Mouse (Mus musculus): ENCODE measurements around the gene Scamp4. TPM values are rescaled to one million over a fixed set of nuclear protein-coding genes. Genes with fewer than 3 reads are reported as not detected.
A peak's percentile ranks its signal among the peaks of the same experiment; 100 is the strongest.

Gene Scamp4
- total and polyA plus RNA-seq, 2 experiments from 2014 or later: 43.2 to 69.1 TPM

- H3K4me1 ChIP-seq (ENCODE audit: insufficient read depth, low read length): peaks cover 11% of the 10 kb centered on the region; the same call in 1 of the 2 replicates
- H3K27me3 ChIP-seq (ENCODE audit: insufficient read depth, low read length): no peaks in the 10 kb centered on the region
- DNase-seq (ENCODE audit: low spot score) (no peak), ATAC-seq (no peak)
- H3K36me3 ChIP-seq (ENCODE audit: insufficient read depth, low read length): no peaks in the 10 kb centered on the region
- TF ChIP-seq CTCF (IDR thresholded peaks at IDR 0.05; ENCODE audit: low read depth): no peak
- no peak overlapping the region for H3K27ac ChIP-seq
- 90% methylated on average over 14 of the region's 14 CpGs for WGBS
- H3K9ac ChIP-seq (replicated peaks; ENCODE audit: low read length): no peak overlapping the region
- H3K4me3 ChIP-seq (ENCODE audit: low read length): no peak overlapping the region
- H3K4me2 ChIP-seq (ENCODE audit: low read depth, low read length): no peak overlapping the region
- no peaks in the 10 kb centered on the region for H3K9me3 ChIP-seq (ENCODE audit: low read length)
Observed at GRCm38 (mm10) chr10:80658194-80658840, 55.6 kb downstream of the Scamp4 start.

- H3K27ac ChIP-seq: no peak overlapping the region
- no peak for TF ChIP-seq CTCF (IDR thresholded peaks at IDR 0.05; ENCODE audit: low read depth)
- no peak for DNase-seq (ENCODE audit: low spot score)
- no peak overlapping the region for H3K4me3 ChIP-seq (ENCODE audit: low read length)
- WGBS: 71% methylated on average over 4 of the region's 4 CpGs
- no peaks in the 10 kb centered on the region for H3K9me3 ChIP-seq (ENCODE audit: low read length)
- H3K4me1 ChIP-seq (ENCODE audit: insufficient read depth, low read length): peaks cover 11% of the 10 kb centered on the region; the same call in 1 of the 2 replicates
- H3K36me3 ChIP-seq (ENCODE audit: insufficient read depth, low read length): no peaks in the 10 kb centered on the region
- H3K9ac ChIP-seq (replicated peaks; ENCODE audit: low read length): no peak overlapping the region
- no peak for ATAC-seq
- H3K27me3 ChIP-seq (ENCODE audit: insufficient read depth, low read length): no peaks in the 10 kb centered on the region
- no peak overlapping the region; the same call in 1 of the 2 replicates for H3K4me2 ChIP-seq (ENCODE audit: low read depth, low read length)
Observed at GRCm38 (mm10) chr10:80658841-80659202, 56.1 kb downstream of the Scamp4 start.

GRCm38 (mm10) chr10:80659213-80659612, 56.5 kb downstream of the Scamp4 start:
- H3K36me3 ChIP-seq (ENCODE audit: insufficient read depth, low read length): no peaks in the 10 kb centered on the region
- H3K4me1 ChIP-seq (ENCODE audit: insufficient read depth, low read length): peaks cover 11% of the 10 kb centered on the region; the same call in 1 of the 2 replicates
- no peaks in the 10 kb centered on the region for H3K9me3 ChIP-seq (ENCODE audit: low read length)
- H3K9ac ChIP-seq (replicated peaks; ENCODE audit: low read length): no peak overlapping the region
- peak; percentile 86 for DNase-seq (ENCODE audit: low spot score)
- no peak for ATAC-seq
- peak overlapping the region; percentile 18; the same call in 1 of the 2 replicates for H3K4me3 ChIP-seq (ENCODE audit: low read length)
- WGBS: 9% methylated on average over 10 of the region's 10 CpGs
- no peak overlapping the region for H3K27ac ChIP-seq
- TF ChIP-seq CTCF (IDR thresholded peaks at IDR 0.05; ENCODE audit: low read depth): peak; percentile 79
- peak overlapping the region; percentile 41 for H3K4me2 ChIP-seq (ENCODE audit: low read depth, low read length)
- H3K27me3 ChIP-seq (ENCODE audit: insufficient read depth, low read length): no peaks in the 10 kb centered on the region

- Histone ChIP-seq H3K9ac (replicated peaks; ENCODE audit: low read length) (no peak overlapping the region), H3K4me1 (ENCODE audit: insufficient read depth, low read length) (peaks cover 6% of the 10 kb centered on the region; the same call in 1 of the 2 replicates), H3K27me3 (ENCODE audit: insufficient read depth, low read length) (no peaks in the 10 kb centered on the region), H3K27ac (no peak overlapping the region), H3K4me2 (ENCODE audit: low read depth, low read length) (no peak overlapping the region), H3K9me3 (ENCODE audit: low read length) (no peaks in the 10 kb centered on the region), H3K36me3 (ENCODE audit: insufficient read depth, low read length) (peaks cover under 1% of the 10 kb centered on the region; the same call in 1 of the 2 replicates), H3K4me3 (ENCODE audit: low read length) (no peak overlapping the region)
- DNase-seq (ENCODE audit: low spot score) (peak; percentile 60), ATAC-seq (no peak)
- TF ChIP-seq CTCF (IDR thresholded peaks at IDR 0.05; ENCODE audit: low read depth): peak; percentile 74
- 33% methylated on average over 5 of the region's 5 CpGs for WGBS
Observed at GRCm38 (mm10) chr10:80661149-80661548, 58.5 kb downstream of the Scamp4 start.

- peaks cover 26% of the 10 kb centered on the region for H3K36me3 ChIP-seq (ENCODE audit: insufficient read depth, low read length)
- DNase-seq (ENCODE audit: low spot score) (no peak), ATAC-seq (no peak)
- H3K4me3 ChIP-seq (ENCODE audit: low read length): no peak overlapping the region
- no peak overlapping the region for H3K27ac ChIP-seq
- no peaks in the 10 kb centered on the region for H3K27me3 ChIP-seq (ENCODE audit: insufficient read depth, low read length)
- no peak overlapping the region for H3K9ac ChIP-seq (replicated peaks; ENCODE audit: low read length)
- no peaks in the 10 kb centered on the region for H3K9me3 ChIP-seq (ENCODE audit: low read length)
- TF ChIP-seq CTCF (IDR thresholded peaks at IDR 0.05; ENCODE audit: low read depth): no peak
- H3K4me1 ChIP-seq (ENCODE audit: insufficient read depth, low read length): peaks cover 6% of the 10 kb centered on the region; the same call in 1 of the 2 replicates
- 64% methylated on average over 5 of the region's 5 CpGs for WGBS
- H3K4me2 ChIP-seq (ENCODE audit: low read depth, low read length): no peak overlapping the region
Observed at GRCm38 (mm10) chr10:80663485-80664196, 61.0 kb downstream of the Scamp4 start.

GRCm38 (mm10) chr10:80664197-80665015, 61.7 kb downstream of the Scamp4 start:
- WGBS: 31% methylated on average over 16 of the region's 16 CpGs
- no peaks in the 10 kb centered on the region for H3K9me3 ChIP-seq (ENCODE audit: low read length)
- peaks cover 6% of the 10 kb centered on the region; the same call in 1 of the 2 replicates for H3K4me1 ChIP-seq (ENCODE audit: insufficient read depth, low read length)
- DNase-seq (ENCODE audit: low spot score) (peak; percentile 28), ATAC-seq (peak; percentile 28; the same call in 1 of the 2 replicates)
- 0 out of 2 replicates have a peak overlapping the region, but pooled peaks have one; percentile 19 for H3K4me2 ChIP-seq (ENCODE audit: low read depth, low read length)
- H3K36me3 ChIP-seq (ENCODE audit: insufficient read depth, low read length): peaks cover 33% of the 10 kb centered on the region
- no peak for TF ChIP-seq CTCF (IDR thresholded peaks at IDR 0.05; ENCODE audit: low read depth)
- H3K27ac ChIP-seq: peak overlapping the region; percentile 54; the same call in 1 of the 2 replicates
- H3K27me3 ChIP-seq (ENCODE audit: insufficient read depth, low read length): no peaks in the 10 kb centered on the region
- H3K9ac ChIP-seq (replicated peaks; ENCODE audit: low read length): no peak overlapping the region
- no peak overlapping the region for H3K4me3 ChIP-seq (ENCODE audit: low read length)

All from hindbrain, postnatal 0 days (tissue).